Mouse (Mus musculus) bone marrow macrophage, adult 2 months (primary cell): Measurements from ENCODE around the gene Polm.
A peak's percentile ranks its signal among the peaks of the same experiment; 100 is the strongest.

Experiments
- CTCF ChIP-seq: IDR thresholded peaks from 2 replicates; pipeline ENCODE4 v1.5.1; 2012; ENCODE audit warnings: low read depth, mild to moderate bottlenecking, low read length, moderate library complexity
- POLR2A ChIP-seq: IDR thresholded peaks from 2 replicates; pipeline ENCODE4 v1.6.1; 2012; ENCODE audit warnings: mild to moderate bottlenecking, low read depth, low read length, borderline replicate concordance

DNA sequence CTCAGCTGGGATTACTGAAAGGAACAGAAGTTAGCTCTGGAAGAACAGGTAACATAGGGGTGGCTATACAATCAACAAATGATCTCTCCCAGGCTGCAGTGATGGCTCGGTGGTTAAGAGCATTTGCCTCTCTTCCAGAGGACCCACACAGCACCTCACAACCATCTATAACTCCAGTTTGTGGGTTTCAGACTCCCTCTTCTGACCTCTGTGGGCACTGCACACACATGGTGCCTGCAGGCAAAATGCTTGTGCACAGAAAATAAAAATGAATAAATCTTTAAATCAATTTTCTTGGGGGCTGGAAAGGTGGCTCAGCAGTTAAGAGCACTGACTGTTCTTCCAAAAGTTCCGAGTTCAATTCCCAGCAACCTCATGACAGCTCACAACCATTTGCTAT is 59.3 kb downstream of the Polm start:
- TF ChIP-seq CTCF (peak; percentile 36; the same call in 1 of the 2 replicates), POLR2A (no peak)
